In the genomic region with DNA sequence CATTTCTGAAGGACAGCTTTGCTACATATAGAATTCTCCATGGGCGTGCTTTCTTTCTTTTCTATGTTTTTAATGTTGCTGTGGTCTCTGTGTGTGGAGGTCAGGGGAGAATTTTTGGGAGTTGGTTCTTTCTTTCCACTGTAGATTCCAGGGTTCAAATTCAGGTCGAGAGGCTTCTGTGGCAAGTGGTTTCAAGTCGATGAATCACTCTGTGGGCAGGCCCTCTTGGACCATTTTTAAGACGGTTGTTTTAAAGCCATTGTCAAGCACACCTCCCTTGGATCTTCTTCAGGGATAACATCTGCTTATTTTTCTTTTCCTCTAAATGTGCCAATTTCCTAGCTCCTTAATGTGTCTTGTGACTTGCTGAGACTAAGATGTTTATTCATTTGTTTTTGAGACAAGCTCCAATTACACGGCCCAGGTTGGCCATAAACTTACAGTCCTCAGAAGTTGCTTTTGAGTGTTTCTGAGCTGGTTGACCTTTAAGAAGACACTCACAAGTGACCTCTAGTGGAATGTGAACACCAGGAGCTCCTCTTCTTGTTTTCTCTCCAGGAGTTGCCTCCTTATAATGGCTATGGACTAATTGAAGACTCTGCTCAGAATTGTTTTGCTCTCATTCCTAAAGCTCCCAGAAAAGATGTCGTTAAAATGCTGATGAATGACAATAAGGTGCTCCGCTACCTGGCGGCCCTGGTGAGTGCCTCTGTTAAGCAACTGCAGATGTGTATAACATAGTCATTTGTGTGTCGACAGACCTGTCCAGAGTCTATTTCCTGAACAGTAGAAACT, we compare ENCODE assay signal across 1 mouse cellular context.
TF ChIP-seq lines count a peak whose summit lies in the region.

No protein-coding gene starts in this region.

TF ChIP-seq in myocyte, 11 proteins besides CTCF, POLR2A, EP300 and RAD21 (continued from another document):
- no peak for TF ChIP-seq REST (IDR thresholded peaks at IDR 0.05; ENCODE audit: insufficient read depth, insufficient read length)
- no peak for TF ChIP-seq SRF (IDR thresholded peaks at IDR 0.05; ENCODE audit: control insufficient read depth, insufficient read length, low read depth)
